Mouse (Mus musculus): ENCODE measurements around the gene Baiap2l1.
"Not testable (repeated sequence)": the region's sequence is repeated elsewhere in the genome, so short reads cannot be mapped to it uniquely, and the experiment has no call there.

The Baiap2l1 gene

DNA sequence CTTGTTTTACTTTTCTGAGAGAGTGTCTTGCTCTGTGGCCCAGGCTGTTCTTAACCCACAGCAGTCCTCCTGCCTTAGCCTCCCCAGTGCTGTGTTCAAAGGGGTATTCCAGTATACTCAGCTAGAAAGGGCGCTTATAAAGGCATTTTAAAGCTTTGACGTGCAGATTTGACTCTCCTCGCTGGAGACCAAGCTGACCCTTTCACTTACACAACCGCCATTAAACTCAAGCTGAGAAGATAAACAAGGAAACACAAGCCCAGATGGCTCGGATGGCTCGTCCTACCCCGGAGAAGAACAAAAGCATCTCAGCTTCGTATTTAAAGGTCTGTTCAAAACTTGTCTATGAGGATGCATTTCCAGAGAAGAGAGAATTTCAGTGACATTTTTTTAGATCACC lies 6.7 kb downstream of the Baiap2l1 start:
- DNase-seq (ENCODE audit: low read depth, low spot score), result no peak

DNA sequence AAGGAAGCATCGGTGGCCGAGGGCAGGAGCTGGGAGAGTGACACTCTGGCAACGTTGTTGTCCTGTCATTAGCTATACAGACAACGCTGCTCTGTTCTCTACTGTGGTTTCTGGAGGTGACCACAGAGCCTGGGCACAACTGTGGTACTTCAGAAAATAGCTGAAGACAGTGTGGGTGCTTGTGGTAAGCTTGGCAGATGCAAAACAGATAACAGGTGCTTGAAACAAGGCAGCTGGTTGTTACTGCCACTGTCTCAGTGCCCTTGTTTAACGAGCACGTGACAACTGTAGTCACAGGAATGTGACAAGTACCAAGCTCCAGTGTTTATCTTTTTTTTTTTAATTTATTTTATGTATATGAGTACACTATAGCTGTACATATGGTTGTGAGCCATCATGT lies 13.3 kb downstream of the Baiap2l1 start:
- DNase-seq (ENCODE audit: low read depth, low spot score), result no peak

DNA sequence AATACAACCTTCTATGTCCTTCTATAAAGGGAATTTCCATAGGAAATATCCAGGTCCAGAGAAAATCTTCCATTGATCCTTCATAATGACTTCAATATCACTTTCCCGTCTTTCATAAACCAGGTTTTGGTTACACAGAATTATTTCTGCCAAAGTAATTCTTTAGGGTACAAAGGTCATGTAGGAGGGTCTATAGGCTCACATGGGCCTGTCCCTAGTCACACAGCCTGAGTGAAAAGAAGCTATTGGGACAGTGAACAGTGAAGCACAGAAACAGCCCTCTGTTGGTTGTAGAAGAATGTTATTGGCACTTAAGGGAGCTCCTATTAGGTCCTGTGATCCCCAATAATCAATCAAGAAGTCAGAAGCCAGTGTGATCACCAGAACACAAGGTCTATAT lies 16.8 kb downstream of the Baiap2l1 start:
- DNase-seq (ENCODE audit: low read depth, low spot score), result no peak

DNA sequence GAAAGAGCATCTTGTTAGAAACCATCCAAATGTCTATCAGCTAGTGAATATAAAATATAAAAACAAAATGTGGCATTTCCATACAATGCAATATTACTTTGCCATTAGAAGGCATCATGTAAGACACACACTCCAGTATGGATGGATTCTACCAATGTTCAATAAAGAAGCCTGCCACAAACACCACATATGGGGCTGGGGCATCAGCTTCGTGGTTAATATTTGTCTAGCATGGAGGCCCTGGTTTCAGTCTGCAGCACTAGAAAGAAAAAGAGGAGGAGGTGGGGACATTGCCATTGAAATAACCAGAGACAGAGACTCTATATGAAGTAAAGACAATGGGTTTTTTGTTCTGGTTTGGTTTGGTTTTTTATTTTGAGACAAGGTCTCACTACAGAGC lies 19.1 kb downstream of the Baiap2l1 start:
- no peak for DNase-seq (ENCODE audit: low read depth, low spot score)

DNA sequence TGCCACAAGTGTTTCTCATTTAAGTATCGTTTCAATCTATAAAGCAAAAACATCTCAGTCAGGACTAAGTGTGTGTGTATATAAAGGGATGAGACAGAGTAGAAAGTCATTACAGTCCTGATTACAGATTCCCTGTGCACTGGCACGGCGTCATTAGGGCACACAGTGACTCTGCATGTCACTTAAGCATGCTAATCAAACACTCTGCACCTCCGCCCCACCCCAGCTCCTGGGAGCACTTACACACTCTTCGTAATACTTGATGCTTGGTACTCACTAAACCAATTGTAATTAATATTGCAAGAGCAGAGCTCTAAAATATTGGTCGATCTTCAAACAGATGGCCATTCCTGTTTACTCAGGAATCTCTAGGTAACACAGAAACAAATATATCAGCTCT lies 22.6 kb downstream of the Baiap2l1 start:
- not testable (repeated sequence) for DNase-seq (ENCODE audit: low read depth, low spot score)

DNA sequence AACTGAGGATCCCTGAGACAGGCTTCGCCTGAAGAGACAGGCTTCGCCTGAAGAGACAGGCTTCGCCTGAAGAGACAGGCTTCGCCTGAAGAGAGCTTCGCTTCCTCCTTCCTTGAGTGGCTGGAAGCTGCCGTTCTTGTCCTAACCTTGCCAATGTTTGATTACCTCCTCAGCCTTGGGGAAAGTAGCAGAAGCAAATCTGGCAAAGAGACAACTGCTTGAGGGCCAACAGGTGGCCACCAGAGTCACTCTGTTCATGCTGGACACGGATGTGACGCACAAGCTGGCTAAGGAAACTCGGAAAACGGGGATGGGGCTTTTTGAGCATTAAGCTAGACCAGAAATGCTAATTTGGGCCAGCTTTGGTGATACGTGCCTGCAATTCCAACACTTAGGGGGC lies 23.9 kb downstream of the Baiap2l1 start:
- no peak for DNase-seq (ENCODE audit: low read depth, low spot score)

DNA sequence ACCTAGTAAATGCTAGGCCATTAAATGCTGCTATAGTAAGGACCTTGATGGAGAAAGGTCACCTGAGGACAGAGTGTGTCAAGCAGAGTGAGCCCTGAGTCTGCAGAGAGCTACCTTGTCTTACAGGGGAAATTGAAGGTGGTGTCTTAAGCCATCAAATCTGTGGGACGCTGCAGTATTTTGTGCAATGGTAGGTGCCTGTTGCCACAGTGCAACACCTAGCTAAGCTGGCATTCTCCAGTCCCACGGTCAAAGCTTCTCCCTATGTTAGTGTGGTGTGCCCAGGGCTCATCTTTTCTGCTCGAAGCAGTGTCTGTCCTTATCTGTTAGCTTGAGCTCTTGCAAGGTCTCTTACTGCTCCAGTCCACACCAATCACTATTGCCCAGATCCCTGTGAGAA lies 35.2 kb downstream of the Baiap2l1 start:
- no peak for DNase-seq (ENCODE audit: low read depth, low spot score)

DNA sequence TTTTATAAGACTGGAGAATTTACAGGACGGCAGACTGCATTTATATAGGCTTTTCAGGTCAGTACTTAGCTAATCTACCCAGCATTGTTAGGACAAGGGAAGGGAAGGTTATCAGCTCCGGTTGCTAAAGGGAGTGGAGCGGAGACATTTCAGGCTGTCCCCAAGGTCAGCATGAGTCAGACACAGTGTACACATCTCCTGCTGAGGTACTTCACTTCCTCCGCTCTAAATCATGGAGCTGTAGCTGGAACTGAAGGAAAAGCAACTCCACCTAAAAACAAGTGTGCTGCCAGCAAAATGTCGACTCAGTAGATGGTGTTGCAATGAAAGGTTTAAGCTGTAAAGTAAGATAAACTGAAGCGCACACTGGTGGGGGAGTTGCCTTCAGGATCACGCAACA lies 36.2 kb downstream of the Baiap2l1 start:
- DNase-seq (ENCODE audit: low read depth, low spot score), result no peak

DNA sequence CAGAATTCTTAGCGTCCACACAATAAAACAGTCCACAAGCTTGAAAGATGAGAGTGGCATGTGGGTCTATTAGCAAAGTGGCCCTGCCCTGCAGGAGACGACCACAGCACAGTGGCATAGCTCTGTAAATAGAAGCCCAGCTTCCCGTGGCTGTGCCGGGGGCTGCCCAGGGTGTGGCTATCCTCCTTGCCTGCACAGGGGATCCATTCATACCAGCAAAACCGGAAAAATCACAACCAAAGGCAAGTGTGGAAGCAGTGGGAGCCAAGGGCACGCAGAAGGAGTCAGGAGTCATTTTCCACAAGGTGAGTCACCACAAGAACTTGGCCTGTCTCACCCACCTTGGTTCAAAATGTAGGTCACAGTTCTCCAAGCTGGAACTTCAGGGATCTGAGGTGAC lies 39.6 kb downstream of the Baiap2l1 start:
- DNase-seq (ENCODE audit: low read depth, low spot score), result no peak

DNA sequence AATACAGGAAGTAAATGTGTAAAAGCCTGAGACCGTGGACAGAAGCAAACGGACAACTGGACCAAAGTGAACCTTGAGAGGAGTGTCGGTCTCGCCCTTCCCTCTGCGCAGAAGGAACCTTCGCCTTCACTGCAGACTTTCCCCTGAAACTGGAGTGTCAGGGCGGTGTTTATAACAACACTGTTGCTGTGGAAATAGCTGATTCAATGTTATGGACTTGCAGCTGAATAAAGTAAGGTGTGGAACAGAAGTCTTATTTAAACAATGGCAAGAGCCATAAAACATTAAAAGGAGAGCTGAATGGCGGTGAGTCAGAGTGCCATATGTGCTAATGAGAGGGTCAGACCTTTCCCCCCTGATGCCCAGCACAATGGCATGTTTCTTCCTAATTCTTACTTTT lies 40.5 kb downstream of the Baiap2l1 start:
- no peak for DNase-seq (ENCODE audit: low read depth, low spot score)

DNA sequence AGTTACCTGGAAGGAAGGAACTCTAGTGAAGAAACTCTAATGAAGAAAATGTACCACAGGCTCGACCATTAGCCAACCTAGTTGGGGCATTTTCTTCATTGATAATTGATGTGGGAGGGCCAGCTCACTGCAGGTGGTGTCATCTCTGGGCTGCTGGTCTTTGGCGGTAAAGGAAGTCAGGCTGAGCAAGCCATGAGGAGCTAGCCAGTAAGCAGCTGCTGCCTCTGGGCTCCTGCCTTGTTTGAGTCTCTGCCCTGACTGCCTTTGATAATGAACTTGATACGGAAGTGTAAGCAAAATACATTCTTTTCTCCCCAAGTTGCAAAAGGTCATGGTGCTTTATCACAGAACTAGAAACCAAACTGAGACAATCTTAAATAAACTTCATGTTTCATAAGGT lies 41.5 kb downstream of the Baiap2l1 start:
- no peak for DNase-seq (ENCODE audit: low read depth, low spot score)

DNA sequence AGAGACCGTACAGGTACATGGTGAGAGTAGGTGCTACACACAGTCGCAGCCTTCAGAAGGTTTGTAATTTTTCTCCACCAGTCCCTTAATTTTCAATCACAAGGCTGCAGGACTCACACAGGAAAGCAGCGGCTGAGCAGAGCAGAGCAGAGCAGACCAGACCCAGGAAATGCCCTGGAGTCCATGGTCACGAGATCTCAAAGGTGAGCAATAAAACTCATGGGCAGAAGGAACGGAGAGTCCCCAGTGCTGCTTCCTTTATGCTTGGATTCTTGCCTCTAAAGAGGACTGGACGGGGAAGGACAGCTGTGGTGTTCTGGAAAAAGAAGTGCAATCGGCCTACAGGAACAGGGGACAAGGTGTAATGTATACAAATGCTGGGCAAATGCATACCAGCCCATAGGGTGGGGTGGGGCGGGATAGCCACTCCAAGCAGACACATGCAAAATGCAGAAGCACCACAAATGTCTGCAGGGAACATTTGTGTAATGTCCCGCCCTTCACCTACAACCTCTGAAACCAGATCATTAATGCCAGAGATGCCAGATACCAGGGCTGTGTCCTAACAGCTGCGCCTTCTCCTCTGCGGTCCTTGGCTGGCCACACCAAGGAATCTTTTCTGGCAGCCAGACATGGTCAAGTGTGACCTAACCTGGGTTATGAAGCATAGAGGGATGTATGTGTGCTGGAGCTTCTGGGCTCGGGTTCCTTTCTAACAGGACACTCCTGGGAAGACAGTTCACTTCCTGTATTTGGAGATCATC lies 43.0 kb downstream of the Baiap2l1 start:
- DNase-seq (ENCODE audit: low read depth, low spot score), result no peak

DNA sequence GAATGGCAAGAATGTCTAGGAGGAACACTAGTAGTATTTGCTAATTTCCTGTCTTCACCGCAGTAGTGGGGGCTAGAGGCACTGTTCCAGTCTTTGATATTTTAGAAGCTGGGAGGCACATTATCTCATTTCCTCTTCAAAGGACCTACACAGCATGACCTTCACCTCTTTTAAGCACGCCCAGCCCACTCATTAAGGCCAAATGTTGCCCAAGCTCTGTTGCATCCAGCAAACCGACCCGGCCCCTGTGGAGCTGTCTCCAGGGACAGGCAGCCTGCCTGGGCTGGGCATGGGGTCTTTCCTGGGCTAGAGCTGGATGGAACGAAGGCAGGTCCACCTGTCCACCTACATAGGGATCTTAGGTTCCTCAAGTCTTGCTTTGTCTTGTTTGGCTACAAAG lies 44.6 kb downstream of the Baiap2l1 start:
- DNase-seq (ENCODE audit: low read depth, low spot score), result no peak

DNA sequence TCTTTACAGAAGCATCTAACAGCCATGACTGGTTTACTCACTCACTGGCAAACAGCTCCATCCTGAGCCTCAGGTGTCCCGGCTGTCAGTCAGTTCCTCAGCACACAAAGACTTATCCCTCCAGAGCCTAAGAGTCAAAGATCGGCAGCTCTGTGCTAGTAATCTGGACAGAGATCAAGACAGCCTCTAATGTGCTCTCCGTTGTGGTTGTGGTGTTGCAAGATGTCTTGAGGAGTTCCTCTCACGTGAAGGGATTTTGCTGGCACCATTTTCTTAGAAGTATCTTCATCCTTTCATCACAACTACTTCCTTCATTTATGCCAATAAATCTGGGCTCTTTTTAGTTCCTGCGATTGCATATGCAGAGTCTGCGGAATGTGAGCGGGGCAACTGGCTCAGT lies 45.7 kb downstream of the Baiap2l1 start:
- DNase-seq (ENCODE audit: low read depth, low spot score), result no peak

DNA sequence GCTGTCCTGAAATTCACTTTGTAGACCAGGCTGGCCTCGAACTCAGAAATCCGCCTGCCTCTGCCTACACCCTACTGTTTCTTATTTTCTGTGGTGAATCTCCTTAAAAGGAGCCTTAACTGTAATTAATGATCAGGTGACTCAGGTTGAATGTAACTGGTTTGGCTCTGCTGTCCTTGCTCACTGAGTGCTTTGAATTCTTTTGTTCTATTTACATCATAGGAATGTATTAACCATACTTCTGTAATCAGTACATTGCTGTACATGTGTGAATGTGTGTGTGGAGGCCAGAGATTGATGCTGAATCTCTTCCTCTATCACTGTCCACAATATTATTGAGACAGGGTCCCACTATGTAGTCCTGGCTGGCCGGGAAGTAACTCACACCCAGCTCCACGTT lies 49.0 kb downstream of the Baiap2l1 start:
- DNase-seq (ENCODE audit: low read depth, low spot score), result no peak

DNA sequence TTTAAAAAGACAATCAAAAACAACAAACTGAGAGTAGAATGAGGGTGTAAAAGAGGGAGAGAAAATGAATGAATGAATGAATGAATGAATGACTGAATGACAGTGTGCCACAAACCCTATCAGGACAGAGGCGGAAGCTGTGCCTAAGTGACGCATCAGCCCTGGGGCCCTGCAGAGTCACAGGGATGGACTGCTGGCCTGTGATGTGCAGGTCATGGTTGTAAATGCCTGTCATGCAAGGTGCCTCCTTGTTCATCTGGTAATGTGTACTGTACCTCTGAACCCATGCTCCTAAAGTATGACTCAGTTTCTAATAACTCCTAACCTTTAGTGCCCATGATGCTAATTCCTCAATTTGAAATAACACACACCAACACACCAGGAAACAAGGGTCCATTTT lies 54.8 kb downstream of the Baiap2l1 start:
- no peak for DNase-seq (ENCODE audit: low read depth, low spot score)

DNA sequence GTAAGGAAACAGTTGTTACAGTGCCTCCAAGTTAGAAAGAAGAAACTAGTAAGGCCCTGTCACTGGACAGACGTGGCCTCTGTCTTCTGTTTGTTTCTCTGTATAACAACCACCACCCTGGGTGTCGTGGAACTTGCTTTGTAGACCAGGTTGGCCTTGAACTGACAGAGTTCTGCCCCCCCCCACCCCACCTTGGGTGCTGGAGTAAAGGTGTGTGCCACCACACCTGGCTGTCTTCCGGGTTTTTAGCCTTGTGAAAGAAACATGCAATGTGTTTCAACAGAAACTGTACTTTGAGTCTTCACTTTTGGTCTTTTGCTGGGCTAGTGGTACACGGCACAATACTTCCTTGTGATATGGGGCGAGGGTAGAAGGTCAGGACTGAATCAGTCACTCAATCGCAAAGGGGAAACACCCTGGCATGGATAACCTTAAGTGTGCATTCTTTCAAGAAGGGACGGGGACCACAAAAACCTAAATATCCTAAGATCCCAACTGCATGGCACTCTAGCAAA lies 61.8 kb downstream of the Baiap2l1 start:
- DNase-seq (ENCODE audit: low read depth, low spot score), result no peak

DNA sequence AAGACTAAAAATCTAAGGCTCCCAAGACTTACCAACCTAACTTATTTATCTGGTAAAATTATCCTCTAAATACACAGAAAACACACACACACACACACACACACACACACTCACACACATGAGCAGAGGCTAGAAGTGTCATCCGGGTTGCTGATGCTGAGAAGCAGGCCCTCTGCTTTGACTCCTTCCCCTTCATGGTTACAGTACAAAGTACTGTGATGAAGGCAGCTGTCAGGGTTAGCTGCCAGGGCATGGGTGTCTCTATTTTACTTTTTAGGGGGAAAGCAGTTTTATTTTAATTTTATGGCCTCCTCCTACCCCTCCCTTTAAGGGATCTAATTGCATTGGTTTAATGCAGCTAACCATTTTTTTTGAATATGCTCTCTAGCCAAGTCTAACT lies 62.6 kb downstream of the Baiap2l1 start:
- DNase-seq (ENCODE audit: low read depth, low spot score), result no peak

DNA sequence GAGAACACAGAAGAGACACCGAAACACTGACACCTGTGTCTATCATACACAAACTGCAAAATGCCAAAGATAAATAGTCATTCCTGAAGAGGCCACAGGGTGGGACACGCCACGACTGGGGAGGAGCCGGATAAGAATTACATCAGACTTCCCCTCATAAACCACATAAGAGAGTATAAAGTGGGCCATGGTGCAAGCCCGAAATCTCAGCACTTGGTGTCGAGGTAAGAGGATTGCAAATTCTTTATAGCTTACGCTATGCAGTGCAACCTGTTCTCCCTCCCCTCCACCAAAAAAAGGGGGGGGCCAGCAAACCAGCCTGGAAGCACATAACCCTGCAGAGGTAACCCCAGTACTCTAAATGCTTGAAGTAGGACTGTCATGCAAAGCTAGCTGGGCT lies 63.0 kb downstream of the Baiap2l1 start:
- DNase-seq (ENCODE audit: low read depth, low spot score), result no peak

DNA sequence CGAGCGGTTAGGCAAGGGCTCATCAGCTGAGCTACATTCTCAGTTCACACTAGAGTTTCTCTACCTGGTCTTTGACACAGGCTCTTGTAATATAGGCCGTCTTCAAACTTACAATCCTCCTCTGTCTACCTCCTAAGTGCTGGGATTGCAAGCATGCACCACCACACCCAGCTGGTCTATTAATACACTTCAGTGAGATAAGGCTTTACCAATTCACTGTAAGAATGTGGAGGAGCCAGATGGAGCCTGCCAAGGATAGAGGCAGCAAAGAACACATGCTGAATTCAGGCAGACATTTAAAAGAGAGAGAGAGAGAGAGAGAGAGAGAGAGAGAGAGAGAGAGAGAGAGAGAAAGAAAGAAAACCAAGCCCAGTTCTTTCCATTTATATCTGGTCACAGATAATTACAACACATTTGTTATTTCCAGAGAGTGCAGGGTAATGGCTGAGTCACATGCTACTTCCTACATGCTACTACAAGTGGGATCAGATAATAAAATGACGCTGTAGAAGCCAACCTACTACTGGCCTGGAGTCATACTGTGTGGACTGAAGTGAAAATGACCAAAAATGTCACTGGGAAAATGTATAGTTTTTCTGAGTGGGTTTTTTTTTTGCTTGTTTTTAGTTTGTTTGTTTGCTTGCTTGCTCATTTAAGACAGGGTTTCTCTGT lies 68.0 kb downstream of the Baiap2l1 start:
- no peak for DNase-seq (ENCODE audit: low read depth, low spot score)

DNA sequence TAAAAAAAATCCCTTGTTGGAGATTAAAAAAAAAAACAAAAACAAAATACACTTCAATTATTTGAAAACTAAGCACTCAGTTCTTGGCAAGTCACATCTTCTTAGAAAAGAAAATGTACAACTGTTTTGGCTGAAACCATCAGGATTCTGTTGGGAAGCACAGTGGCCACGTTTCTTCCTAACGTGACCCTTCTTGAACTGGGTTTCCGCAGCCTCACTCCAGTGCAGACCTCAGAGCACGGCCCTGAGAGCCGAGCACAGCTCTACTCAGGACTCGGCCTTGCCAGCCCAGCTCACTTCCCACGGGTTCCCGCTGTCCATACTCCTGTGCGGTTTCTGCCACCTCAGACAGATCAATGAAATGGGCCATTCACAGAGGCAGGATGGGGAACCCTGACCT lies 69.5 kb downstream of the Baiap2l1 start:
- no peak for DNase-seq (ENCODE audit: low read depth, low spot score)

DNA sequence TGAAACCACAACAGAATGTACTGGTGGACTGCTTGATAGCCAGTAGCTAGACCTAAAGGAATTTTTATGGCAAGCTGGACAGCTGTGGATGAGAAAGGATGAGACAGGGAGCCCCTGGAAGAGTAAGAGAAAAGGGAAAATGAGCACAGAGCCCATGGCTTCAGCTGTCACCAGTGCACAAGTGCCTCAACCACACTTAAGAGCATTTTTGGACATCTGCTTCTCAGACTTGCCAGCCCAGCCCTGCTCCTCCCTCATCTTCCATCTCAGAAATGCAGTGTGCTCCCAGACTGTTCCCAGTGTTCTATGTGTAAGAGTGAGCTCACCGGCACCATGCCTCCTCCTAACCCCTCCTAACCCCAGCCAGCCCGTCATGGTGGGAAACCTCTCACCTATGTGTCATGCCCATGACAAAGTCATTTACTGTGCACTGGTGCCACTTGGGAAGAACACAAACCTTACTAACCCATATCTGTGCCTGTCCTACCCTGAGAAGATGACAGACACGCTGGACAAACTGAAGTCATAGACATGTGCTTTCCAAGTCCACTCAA lies 70.6 kb downstream of the Baiap2l1 start:
- DNase-seq (ENCODE audit: low read depth, low spot score), result no peak

All from retina, adult 2 months (tissue).